Mouse (Mus musculus): ENCODE data around the gene Foxp1. TPM values are rescaled to one million over a fixed set of nuclear protein-coding genes. Genes with fewer than 3 reads are reported as not detected.

Gene Foxp1
- polyA plus RNA-seq, 1 experiment from 2014 or later = 141 TPM

- no peaks in the 10 kb centered on the region for H3K36me3 ChIP-seq
- no peak overlapping the region for H3K4me2 ChIP-seq (replicated peaks)
- WGBS = 93% methylated on average over 5 of the region's 5 CpGs
- H3K9me3 ChIP-seq = no peaks in the 10 kb centered on the region
- no peak overlapping the region for H3K27ac ChIP-seq
- peaks cover 7% of the 10 kb centered on the region; the same call in 1 of the 2 replicates for H3K4me1 ChIP-seq
- no peak for ATAC-seq (ENCODE audit: low FRiP score, low read depth)
- H3K27me3 ChIP-seq = no peaks in the 10 kb centered on the region
- H3K9ac ChIP-seq = no peak overlapping the region
- no peak overlapping the region for H3K4me3 ChIP-seq
Observed at GRCm38 (mm10) chr6:99184051-99184450, 338.5 kb downstream of the Foxp1 start.

- H3K36me3 ChIP-seq = no peaks in the 10 kb centered on the region
- H3K27me3 ChIP-seq = no peaks in the 10 kb centered on the region
- H3K4me3 ChIP-seq = no peak overlapping the region
- 81% methylated on average over 4 of the region's 4 CpGs for WGBS
- no peak overlapping the region for H3K27ac ChIP-seq
- H3K4me1 ChIP-seq = no peaks in the 10 kb centered on the region
- no peak overlapping the region for H3K4me2 ChIP-seq (replicated peaks)
- ATAC-seq (ENCODE audit: low FRiP score, low read depth) = no peak
- no peaks in the 10 kb centered on the region for H3K9me3 ChIP-seq
- no peak overlapping the region for H3K9ac ChIP-seq
Observed at GRCm38 (mm10) chr6:99182777-99183176, 339.7 kb downstream of the Foxp1 start.

- Histone ChIP-seq H3K27ac (no peak overlapping the region), H3K9ac (no peak overlapping the region), H3K4me1 (peaks cover 12% of the 10 kb centered on the region), H3K36me3 (no peaks in the 10 kb centered on the region), H3K4me3 (no peak overlapping the region), H3K9me3 (no peaks in the 10 kb centered on the region), H3K27me3 (no peaks in the 10 kb centered on the region), H3K4me2 (replicated peaks) (no peak overlapping the region)
- WGBS = 92% methylated on average over 3 of the region's 3 CpGs
- no peak for ATAC-seq (ENCODE audit: low FRiP score, low read depth)
Observed at GRCm38 (mm10) chr6:99176216-99176615, 346.3 kb downstream of the Foxp1 start.

GRCm38 (mm10) chr6:99175377-99175776, 347.1 kb downstream of the Foxp1 start:
- Histone ChIP-seq H3K4me1 (peaks cover 12% of the 10 kb centered on the region), H3K4me3 (no peak overlapping the region), H3K9me3 (no peaks in the 10 kb centered on the region), H3K27ac (no peak overlapping the region), H3K9ac (no peak overlapping the region), H3K36me3 (no peaks in the 10 kb centered on the region), H3K4me2 (replicated peaks) (no peak overlapping the region), H3K27me3 (no peaks in the 10 kb centered on the region)
- no peak for ATAC-seq (ENCODE audit: low FRiP score, low read depth)
- WGBS = 83% methylated on average over 5 of the region's 5 CpGs

GRCm38 (mm10) chr6:99173902-99174210, 348.7 kb downstream of the Foxp1 start:
- Histone ChIP-seq H3K4me1 (peaks cover 12% of the 10 kb centered on the region), H3K4me2 (replicated peaks) (no peak overlapping the region), H3K36me3 (no peaks in the 10 kb centered on the region), H3K27me3 (no peaks in the 10 kb centered on the region), H3K4me3 (no peak overlapping the region), H3K27ac (no peak overlapping the region), H3K9ac (no peak overlapping the region), H3K9me3 (no peaks in the 10 kb centered on the region)
- 63% methylated on average over 2 of the region's 2 CpGs for WGBS
- no peak for ATAC-seq (ENCODE audit: low FRiP score, low read depth)

- no peak for ATAC-seq (ENCODE audit: low FRiP score, low read depth)
- H3K27ac ChIP-seq = no peak overlapping the region
- no peaks in the 10 kb centered on the region for H3K9me3 ChIP-seq
- H3K4me2 ChIP-seq (replicated peaks) = no peak overlapping the region
- no peaks in the 10 kb centered on the region for H3K27me3 ChIP-seq
- no peaks in the 10 kb centered on the region for H3K36me3 ChIP-seq
- no peak overlapping the region for H3K4me3 ChIP-seq
- H3K4me1 ChIP-seq = peaks cover 12% of the 10 kb centered on the region
- H3K9ac ChIP-seq = no peak overlapping the region
- 77% methylated on average over 14 of the region's 14 CpGs for WGBS
Observed at GRCm38 (mm10) chr6:99173066-99173901, 349.2 kb downstream of the Foxp1 start.

- ATAC-seq (ENCODE audit: low FRiP score, low read depth) = no peak
- Histone ChIP-seq H3K4me2 (replicated peaks) (no peak overlapping the region), H3K9me3 (no peaks in the 10 kb centered on the region), H3K27ac (no peak overlapping the region), H3K36me3 (no peaks in the 10 kb centered on the region), H3K27me3 (no peaks in the 10 kb centered on the region), H3K4me1 (peaks cover 12% of the 10 kb centered on the region), H3K4me3 (no peak overlapping the region), H3K9ac (no peak overlapping the region)
- WGBS = 89% methylated on average over 6 of the region's 6 CpGs
Observed at GRCm38 (mm10) chr6:99172589-99172986, 349.9 kb downstream of the Foxp1 start.

GRCm38 (mm10) chr6:99171901-99172588, 350.5 kb downstream of the Foxp1 start:
- ATAC-seq (ENCODE audit: low FRiP score, low read depth) = no peak
- Histone ChIP-seq H3K9me3 (no peaks in the 10 kb centered on the region), H3K27me3 (no peaks in the 10 kb centered on the region), H3K27ac (no peak overlapping the region), H3K4me1 (peaks cover 12% of the 10 kb centered on the region), H3K9ac (no peak overlapping the region), H3K36me3 (no peaks in the 10 kb centered on the region), H3K4me2 (replicated peaks) (no peak overlapping the region), H3K4me3 (no peak overlapping the region)
- WGBS = 82% methylated on average over 8 of the region's 8 CpGs

- H3K4me2 ChIP-seq (replicated peaks) = no peak overlapping the region
- H3K36me3 ChIP-seq = no peaks in the 10 kb centered on the region
- WGBS = 75% methylated on average over 6 of the region's 6 CpGs
- no peak overlapping the region for H3K9ac ChIP-seq
- no peaks in the 10 kb centered on the region for H3K9me3 ChIP-seq
- H3K4me3 ChIP-seq = no peak overlapping the region
- no peak for ATAC-seq (ENCODE audit: low FRiP score, low read depth)
- peaks cover 12% of the 10 kb centered on the region for H3K4me1 ChIP-seq
- H3K27ac ChIP-seq = no peak overlapping the region
- no peaks in the 10 kb centered on the region for H3K27me3 ChIP-seq
Observed at GRCm38 (mm10) chr6:99171281-99171825, 351.2 kb downstream of the Foxp1 start.

GRCm38 (mm10) chr6:99168727-99169126, 353.8 kb downstream of the Foxp1 start:
- Histone ChIP-seq H3K4me3 (no peak overlapping the region), H3K36me3 (no peaks in the 10 kb centered on the region), H3K4me1 (peaks cover 8% of the 10 kb centered on the region), H3K27ac (no peak overlapping the region), H3K4me2 (replicated peaks) (no peak overlapping the region), H3K9me3 (no peaks in the 10 kb centered on the region), H3K27me3 (no peaks in the 10 kb centered on the region), H3K9ac (no peak overlapping the region)
- no peak for ATAC-seq (ENCODE audit: low FRiP score, low read depth)
- WGBS = 73% methylated on average over 2 of the region's 2 CpGs

GRCm38 (mm10) chr6:99167001-99167400, 355.5 kb downstream of the Foxp1 start:
- H3K4me3 ChIP-seq = no peak overlapping the region
- no peak overlapping the region for H3K4me2 ChIP-seq (replicated peaks)
- ATAC-seq (ENCODE audit: low FRiP score, low read depth) = no peak
- no peaks in the 10 kb centered on the region for H3K9me3 ChIP-seq
- peaks cover 9% of the 10 kb centered on the region for H3K4me1 ChIP-seq
- H3K9ac ChIP-seq = no peak overlapping the region
- H3K36me3 ChIP-seq = no peaks in the 10 kb centered on the region
- H3K27ac ChIP-seq = no peak overlapping the region
- 76% methylated on average over 8 of the region's 8 CpGs for WGBS
- no peaks in the 10 kb centered on the region for H3K27me3 ChIP-seq

GRCm38 (mm10) chr6:99166169-99166568, 356.4 kb downstream of the Foxp1 start:
- no peak overlapping the region for H3K27ac ChIP-seq

More at GRCm38 (mm10) chr6:99166169-99166568, 356.4 kb downstream of the Foxp1 start:
- Histone ChIP-seq H3K4me3 (no peak overlapping the region), H3K27me3 (no peaks in the 10 kb centered on the region), H3K4me2 (replicated peaks) (no peak overlapping the region), H3K9me3 (no peaks in the 10 kb centered on the region), H3K9ac (no peak overlapping the region), H3K4me1 (peaks cover 4% of the 10 kb centered on the region; the same call in 1 of the 2 replicates), H3K36me3 (no peaks in the 10 kb centered on the region)
- ATAC-seq (ENCODE audit: low FRiP score, low read depth) = no peak
- 76% methylated on average over 4 of the region's 4 CpGs for WGBS
